Mouse (Mus musculus) adrenal gland, postnatal 25 days (tissue): ENCODE measurements around the gene Slc7a5. TPM values are rescaled to one million over a fixed set of nuclear protein-coding genes. Genes with fewer than 3 reads are reported as not detected.

ENCODE experiments used
- DNase-seq: peaks from one replicate; pipeline ENCODE4 v3.0.0; 2021; ENCODE audit warnings: mixed read lengths
- total RNA-seq: library from RNA; stranded (reverse); gene quantifications from 2 replicates; pipeline ENCODE4 v1.2.3, GENCODE M21; 2021

Slc7a5 gene
- total RNA-seq, 1 experiment from 2014 or later: 57.8 TPM

DNA sequence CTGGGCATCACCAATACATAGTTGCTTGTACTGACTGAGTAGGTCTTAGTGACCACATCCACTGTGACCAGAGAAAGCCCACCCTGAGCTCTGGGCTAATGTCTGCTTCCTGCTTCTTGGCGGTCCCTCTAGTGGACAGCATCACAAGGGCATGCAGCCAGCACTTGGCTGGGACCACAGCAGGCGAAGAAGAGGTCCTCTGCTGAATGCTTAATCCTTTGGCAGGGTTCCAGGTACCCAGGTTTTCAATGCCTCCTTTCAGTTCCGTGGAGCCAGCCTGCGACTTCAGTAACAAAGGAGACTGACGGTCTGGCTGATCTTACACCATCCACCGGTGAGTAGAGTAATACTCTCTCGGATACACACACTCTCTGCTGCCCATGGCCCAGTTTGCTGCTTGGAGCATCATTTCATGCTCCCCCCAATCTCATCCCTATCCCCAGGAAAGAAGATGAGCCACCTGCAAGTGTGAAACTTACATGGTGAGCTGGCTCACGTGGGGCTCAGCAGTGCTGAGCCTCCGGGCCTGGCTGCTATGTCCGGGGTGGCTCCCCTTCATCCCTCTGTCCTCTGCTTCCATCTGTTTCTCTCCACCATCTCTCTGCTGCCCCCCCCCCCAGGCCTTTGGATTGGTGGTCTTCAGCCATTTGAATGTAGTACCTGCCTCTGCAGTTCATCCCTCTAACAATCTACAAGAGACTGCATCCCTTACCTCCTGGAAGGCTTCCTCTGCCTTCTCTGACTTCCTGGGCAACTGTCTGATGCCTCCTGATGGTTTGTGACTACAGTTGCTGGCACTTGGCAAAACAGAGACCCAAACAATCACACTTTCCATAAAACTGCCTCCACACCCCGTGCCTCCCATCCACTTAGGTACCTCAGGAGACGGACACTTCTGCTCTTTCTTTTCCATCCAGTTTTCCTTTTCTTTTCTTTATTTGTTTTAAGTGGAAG, 28.1 kb upstream of the Slc7a5 start:
- DNase-seq: peak; percentile 23

DNA sequence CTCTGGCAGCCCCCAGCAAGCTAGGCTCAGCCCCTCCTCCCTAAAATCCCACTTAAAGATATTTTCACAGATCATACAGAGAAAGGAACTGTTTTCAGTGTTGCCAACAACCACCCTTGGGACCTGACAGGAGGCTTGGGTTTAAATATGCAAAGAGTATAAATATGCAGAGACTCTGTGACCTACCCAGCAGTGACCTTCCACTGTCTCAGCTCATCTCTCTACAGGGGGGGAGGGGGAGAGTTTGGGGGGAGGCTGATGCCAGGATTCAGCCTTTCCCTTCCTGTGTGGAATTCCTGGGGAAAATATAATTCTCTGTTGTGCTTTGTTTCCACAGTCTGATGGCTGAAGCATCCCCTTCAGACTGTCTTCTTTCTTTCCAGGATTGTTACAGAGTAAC, 27.4 kb upstream of the Slc7a5 start:
- no peak for DNase-seq

DNA sequence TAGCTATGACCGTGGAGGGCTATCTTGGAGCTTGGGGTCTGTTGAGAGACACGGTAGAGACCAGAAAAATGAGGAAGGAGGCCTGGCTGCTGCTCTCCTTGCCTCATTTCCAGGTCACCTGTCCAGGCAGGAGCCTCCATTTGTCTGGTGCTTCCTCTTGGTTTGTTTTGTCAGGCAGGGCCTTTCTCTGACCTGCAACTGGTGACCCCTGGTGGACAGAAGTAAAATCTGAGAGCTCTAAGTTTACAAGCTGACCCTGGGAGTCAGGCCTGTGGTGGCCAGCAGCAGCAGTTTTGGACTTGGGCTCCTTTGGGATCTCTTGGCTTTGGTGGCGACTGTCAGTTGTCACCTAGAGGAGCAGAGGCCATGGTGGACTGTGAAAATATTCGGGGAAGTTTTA, 27.0 kb upstream of the Slc7a5 start:
- no peak for DNase-seq

DNA sequence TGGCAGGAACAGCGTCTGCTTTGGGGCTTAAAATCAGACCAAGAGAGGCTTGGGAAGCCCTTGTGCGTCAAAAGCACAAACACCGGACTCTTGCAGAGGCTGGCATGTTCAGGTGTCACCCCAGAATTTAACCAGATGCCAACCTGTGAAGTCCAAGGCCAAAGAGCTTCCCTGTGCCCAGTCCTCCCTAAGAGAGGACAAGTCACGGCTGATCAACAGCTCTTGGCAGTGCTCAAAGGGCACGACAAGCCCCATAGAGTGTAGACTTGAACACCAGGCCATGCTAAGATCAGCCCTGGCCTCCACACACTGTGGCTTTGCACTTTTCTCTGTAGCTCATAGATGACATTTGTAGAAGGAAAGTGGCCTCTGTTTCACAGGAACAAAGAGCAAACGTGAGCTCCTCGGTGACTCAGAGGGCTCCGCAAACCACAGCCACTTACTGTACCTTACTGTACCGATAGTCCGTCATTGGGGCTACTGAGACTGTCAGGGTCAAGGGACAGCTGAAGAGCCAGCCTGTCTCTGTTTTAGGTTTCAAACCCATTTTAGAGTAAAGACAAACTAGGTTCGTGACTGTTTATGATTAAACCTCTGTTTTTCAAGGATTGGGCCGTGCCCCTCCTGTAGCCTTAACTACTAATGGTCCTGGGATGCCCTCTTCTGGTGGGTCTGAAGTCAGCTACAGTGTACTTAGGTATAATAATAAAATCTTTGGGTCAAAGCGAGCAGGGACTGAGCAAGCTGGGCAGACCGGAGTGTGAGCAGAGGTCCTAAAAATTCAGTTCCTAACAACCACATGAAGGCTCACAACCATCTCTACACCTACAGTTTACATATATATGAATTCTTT, 25.4 kb upstream of the Slc7a5 start:
- DNase-seq: no peak

DNA sequence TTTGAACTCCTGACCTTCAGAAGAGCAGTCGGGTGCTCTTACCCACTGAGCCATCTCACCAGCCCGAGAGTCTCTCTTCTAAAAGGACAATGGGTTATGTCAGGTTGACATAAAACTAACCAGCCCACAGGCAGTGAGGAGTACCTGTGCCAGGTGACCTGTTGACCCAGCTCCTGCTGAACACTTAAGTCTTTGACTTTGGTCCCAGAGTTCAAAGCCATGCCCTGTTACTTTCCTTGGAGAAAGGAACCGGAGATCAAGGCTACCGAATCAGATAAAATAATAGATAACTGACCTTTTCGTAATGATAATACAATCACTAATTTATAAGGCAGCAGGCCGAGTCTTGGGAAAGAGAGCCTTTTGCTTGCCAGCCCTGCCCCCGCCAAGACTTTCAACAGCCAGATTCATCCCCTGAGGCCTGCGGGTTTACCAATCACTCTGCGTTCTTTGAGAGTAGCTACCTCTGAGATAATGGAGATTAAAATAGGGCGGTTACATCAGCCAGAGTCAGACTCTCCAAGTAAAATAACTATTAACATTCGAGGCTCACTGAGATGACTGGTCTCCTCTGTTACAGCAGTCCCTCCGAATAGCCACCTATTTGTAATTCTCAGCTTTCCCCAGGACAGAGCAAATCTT, 24.7 kb upstream of the Slc7a5 start:
- DNase-seq: peak; percentile 39

DNA sequence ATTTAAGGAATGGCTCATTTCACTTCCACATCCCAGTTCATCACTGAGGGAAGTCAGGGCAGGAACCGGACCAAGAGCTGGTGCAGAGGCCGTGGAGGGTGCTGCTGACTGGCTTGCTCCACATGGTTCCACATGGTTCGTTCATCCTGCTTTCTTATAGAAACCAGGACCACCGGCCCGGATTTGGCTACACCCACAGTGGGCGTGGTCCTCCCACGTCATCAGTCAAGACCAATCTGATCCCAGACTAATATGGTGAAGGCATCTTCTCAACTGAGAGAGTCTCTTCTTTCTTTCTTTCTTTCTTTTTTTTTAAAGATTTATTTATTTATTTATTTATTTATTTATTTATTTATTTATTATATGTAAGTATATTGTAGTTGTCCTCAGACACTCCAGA, 24.1 kb upstream of the Slc7a5 start:
- no peak for DNase-seq

DNA sequence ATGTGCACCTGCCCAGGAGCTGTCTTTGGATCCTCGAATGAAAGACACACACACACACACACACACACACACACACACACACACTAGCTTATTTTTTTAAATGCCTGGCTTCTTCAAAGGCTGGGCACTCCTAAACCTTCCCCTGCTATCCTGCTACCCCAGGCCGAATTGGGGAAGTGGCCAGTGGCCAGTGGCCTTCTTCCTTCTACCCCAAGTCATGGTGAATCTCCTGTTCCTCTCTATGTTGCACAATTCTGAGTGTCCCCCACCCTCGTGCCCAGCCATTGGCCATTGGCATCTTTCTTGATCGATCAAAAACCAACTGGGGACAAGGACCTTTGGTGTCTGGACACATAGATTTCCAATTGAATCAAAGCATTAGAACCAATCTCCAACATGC, 22.6 kb upstream of the Slc7a5 start:
- DNase-seq: no peak

DNA sequence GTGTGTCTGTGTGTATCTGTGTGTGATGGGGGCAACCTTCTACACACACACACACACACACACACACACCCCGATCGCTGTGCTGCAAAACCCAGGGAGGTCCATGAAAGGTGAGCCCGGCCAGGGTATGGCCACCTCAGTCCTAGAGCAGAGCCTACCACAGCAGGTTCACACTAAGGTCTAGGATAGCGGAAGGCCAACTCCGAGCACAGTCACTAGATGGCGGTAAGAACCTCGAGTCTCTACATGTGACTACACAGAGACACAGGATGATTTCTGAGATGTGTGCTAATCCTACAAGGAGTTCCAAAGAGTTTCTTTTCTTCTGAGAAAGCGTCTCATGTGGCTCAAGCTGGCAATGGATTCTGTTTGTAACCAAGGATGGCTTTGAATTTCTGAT, 19.8 kb upstream of the Slc7a5 start:
- peak; percentile 49 for DNase-seq

DNA sequence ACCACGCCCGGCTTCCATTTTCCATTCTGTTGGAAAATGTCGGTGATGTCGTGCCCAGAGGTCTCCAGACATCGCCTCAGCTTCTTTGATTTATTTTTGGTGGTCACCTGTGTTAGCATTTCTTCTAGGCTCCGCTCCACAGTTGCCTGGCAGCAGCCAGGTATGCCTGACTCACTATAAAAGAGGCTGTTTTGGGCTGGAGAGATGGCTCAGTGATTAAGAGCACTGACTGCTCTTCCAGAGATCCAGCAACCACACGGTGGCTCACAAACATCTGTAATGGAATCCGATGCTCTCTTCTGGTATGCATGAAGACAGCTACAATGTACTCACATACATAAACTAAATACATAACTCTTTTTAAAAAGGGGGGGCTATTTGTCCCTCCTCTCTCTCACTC, 18.8 kb upstream of the Slc7a5 start:
- no peak for DNase-seq

DNA sequence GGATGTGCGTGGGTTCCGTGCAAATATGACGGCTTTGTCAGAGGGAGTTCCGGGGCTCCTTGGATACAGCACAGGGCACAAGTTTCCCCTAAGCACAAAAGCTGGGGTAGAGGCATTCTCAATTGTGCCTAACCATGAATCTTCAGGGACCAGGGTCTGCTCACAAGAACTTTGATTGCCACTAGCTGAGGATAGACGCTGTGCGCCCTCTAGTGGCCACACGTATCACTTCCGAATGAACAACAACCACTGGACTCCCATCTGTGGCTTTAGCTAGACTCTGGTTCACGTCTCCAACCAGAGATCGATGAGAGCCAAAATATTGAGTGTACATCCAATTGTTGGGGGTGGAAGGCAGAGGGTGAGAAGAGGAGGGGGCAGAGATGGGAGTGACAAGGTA, 18.1 kb upstream of the Slc7a5 start:
- peak; percentile 76 for DNase-seq

DNA sequence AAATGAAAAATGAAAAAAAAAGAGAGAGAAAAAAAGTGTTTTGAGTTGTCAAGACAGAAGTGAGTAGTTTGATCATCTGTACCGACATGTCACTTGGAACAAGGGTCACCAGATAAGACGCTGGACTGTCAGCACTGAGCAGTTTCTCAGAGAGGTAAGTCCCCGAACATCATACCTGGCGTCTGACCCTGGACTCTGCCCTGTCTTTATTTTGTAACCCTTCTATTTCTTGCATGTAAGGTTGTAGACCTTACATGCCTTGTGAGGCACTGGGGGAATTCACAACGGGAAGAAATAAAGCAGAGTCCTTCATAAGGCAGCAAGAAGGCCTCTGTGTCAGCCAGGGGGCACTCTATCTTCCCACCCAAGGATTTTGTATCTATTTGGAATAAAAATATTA, 17.2 kb upstream of the Slc7a5 start:
- DNase-seq: no peak

DNA sequence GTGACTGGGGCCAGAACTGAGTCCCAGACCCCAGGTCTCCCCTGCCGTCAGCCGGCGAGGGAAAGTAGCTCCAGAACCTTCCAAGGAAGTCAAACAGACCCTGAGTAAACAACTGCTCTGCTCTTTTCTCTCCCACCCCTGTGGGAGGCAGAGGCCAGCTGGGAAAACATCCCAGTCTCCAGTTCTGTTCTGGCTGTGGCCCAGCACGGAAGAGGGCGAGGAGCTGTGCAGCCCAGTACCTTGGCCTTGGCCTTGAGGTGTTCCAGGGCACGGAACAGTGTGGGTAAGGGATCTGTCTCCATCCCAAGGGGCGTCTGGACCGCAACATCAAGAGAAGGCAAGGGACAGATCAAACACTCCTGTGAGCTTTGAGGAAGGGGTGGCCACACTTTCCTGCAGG, 14.6 kb upstream of the Slc7a5 start:
- DNase-seq: peak; percentile 36

DNA sequence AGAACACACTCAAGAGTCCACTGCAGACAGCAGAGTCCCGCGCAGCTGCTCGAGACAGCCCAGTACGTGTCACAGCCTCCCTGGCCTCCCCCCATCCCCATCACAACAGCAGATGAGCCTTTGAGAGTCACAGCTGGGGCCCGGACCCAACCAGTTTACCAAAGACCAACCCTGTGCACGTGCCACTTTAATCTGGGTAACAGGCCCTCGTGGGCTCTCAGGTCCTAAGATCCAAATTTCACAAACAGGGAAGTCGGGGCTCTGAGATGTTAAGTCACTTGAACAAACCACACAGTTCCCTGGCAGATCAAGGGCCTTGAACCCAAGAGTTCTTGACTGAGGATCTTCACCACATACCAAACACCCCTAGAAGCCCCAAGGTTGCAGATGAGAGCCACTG, 14.1 kb upstream of the Slc7a5 start:
- no peak for DNase-seq

DNA sequence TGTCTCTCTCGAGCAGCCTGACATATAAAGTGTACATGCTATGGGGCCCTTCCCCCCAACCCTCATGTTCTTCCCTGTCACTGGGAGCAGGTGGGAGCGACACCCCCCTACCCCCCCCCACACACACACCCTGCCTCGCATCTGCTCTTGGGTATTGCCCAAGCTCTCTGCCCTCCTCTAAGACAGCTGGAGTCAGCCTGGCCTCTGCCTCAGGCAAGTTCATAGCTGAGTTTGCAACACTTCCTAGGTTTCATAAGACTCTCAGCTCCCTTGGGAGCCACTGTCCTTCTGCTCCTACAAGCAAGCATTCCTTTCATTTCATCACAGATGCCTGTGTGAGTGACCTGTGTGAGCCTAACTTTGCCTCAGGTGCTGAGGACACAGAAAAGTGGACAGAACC, 12.2 kb upstream of the Slc7a5 start:
- no peak for DNase-seq

DNA sequence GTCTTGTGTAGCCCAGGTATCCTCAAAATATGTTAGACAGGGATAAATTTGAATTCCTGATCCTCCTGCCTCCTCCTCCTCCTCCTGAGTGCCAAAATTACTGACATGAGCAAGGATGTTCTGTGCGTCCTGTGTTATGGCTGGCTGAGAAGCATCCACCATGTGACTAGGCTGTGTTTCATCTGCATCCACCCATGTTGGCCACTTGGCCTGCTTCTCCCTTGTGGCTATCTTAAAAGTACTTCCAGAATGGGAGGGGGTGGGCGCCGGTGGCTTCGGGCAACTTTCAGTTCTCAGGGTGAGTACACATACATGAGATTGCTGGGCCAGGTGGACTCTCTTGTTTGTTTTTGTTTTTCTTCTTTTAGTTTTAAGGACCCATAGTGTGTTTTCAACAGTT, 11.7 kb upstream of the Slc7a5 start:
- DNase-seq: no peak

DNA sequence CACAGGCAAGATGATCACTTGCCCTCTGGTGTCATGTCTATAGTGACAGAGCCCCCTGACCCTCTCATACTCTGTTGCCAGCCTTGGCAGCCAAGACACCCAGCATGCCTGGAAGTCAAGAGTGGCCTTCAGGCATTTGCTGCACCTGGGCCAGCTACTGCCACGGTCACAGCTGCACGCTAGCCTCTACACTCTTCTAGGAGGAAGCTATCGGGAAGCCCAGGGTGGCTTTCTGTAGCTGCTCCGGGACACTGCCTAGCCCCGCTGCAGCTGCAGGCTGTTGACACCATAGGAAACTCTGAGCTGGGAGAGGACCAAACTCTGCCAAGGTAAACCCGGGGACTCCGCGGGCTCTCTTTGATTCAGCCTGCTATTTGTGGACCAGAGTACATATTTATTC, 5.9 kb upstream of the Slc7a5 start:
- DNase-seq: no peak

DNA sequence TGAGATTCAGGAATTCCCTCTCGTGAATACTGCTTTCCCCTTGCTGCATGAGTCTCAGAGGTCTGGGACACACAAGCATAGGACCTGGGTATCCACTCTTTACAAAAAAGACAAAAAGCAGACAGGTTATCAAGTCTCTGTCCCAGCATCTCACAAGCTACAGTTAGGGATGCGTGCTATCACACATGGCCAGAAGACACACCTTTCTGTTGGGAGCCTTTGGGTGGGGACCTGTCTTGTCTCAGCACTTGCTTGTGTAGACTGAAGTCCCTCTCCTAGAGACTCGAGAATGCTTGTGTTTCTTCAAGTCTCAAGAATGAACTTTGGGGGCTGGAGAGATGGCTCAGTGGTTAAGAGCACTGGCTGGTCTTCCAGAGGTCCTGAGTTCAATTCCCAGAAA, 5.3 kb upstream of the Slc7a5 start:
- DNase-seq: no peak

DNA sequence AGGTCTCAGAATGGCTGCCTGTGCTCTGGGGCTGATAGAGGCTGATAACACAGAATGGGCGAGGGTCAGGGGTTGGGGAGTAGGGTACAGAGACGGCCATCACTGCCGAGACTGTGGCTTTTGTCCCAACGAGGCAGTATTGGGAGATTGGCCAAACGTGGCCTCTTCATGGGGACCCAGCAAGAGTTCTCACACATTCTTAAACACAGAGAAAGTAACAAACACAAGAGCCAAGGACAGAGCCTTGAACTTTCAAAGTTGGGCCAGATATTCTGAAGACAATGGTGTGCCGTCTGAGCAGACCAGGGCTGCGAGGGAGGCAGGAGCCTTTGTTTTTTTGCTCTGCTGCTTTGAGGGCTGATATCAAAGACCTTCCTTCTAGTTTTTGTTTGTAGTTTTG, 4.5 kb upstream of the Slc7a5 start:
- DNase-seq: no peak

DNA sequence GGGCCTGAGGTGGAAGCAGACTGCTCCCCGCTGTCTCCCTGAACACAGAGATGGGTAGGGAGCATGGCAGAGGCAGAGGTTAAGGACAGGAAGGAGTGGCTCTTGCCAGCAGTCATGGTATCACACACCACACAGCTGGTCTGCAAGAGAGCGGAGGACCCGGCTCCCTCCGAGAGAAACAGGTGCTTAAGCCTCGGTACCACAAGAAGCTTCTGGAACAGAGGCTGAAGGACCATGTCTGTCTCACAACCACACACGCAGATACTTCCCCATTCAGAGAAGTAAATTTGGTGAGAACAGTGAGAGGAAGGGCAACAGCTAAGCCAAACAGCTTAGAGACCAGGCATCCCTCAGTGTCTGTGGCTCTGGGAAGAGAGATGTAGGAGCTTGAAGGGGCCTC, 3.9 kb upstream of the Slc7a5 start:
- DNase-seq: no peak

DNA sequence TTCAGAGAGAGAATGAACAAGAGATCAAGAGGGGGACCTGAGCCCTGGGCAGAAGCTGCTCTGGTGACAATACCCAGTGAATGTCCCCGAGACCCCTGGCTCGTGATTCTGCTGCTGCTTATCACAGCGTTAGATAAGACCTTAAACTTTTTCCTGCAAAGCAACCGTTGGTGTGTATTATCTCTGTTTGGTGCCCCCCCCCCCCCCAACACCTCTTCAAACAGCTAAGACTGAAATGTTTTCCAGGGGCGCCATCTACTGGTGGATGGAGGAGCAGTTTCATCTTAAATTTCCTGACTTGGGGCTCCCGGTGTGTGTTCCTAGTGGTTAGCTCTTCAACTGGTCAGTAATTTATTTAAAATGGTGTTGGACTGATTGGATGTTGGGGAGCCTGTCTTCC, 2.2 kb upstream of the Slc7a5 start:
- DNase-seq: peak; percentile 74

DNA sequence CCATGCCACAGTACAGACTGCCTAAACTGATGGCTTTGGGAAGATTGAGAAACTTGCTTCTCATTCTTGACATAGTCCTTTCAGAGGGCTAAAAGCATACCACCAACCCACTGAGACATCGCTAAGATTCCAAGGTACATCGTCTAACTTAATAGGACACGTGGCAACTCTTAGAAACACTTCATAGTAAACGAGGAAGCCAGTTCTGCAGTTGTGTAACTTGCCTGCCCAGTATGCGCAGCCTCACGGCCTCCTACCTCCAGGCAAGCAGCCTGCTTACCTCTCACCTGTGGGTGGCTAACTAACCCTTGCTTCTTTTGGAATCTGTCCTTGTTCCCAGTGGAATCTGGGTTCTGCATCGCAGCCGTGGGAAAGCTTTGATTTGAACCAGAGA, 1.7 kb upstream of the Slc7a5 start:
- DNase-seq: no peak

DNA sequence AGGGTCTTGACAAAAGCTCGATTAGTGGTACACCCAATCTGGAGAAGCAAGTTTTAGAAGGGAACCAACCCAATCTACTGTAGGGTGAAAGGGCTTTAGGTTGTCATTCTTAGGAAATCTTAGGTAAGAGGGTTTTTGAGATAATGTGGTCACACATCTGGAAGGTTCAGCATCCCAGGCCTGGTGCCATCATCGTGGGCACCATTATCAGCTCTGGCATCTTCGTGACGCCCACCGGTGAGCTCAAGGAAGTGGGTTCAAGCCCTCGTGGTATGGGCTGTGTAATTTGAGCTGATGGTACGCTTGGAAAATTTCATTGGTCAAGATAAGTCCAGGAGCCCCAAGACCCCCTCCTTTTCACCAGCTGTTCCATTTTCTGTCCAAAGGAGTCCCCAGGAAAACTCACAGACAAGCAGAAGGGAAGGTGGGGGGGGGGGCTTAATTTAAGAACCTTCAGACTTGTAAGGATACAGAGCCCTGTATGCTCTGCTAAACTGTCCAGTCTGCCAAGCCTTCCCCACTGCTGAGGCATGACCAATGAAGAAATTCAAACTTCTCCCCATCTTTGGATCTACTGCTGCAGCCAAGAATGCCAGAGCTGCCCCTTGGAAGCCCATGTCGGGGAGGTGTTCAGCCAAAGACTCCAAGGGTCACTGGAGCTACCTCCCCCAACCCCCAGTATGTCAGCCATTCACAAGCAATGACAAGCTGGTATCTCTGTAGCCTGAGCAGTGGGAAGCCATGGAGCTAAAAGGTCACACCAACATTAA, 1.1 kb upstream of the Slc7a5 start:
- DNase-seq: no peak
